Mouse (Mus musculus) gastrocnemius, postnatal 25 days (tissue): ENCODE measurements around the gene Lamc2. TPM values are rescaled to one million over a fixed set of nuclear protein-coding genes. Genes with fewer than 3 reads are reported as not detected.
A peak's percentile ranks its signal among the peaks of the same experiment; 100 is the strongest.

Experiments
- DNase-seq: peaks from one replicate; pipeline ENCODE4 v3.0.0; 2022
- total RNA-seq, 2 experiments: library from RNA; stranded (reverse); gene quantifications; 1 replicate in 1 of 2; 2 replicates in 1 of 2; pipeline ENCODE4 v1.2.3; 2021

The Lamc2 gene
- total RNA-seq, 2 experiments from 2014 or later: 5.0 to 6.1 TPM

- no peak for DNase-seq
Measured at GRCm38 (mm10) chr1:153127622-153128021, 58.6 kb downstream of the Lamc2 start.

GRCm38 (mm10) chr1:153126491-153127381 is 59.5 kb downstream of the Lamc2 start:
- DNase-seq: peak; percentile 78

- DNase-seq: no peak
Measured at GRCm38 (mm10) chr1:153125287-153126275, 60.7 kb downstream of the Lamc2 start.

- DNase-seq: no peak
Measured at GRCm38 (mm10) chr1:153124502-153124901, 61.7 kb downstream of the Lamc2 start.

- DNase-seq: peak; percentile 41
Measured at GRCm38 (mm10) chr1:153122764-153123163, 63.5 kb downstream of the Lamc2 start.

GRCm38 (mm10) chr1:153121320-153121719 is 64.9 kb downstream of the Lamc2 start:
- DNase-seq: no peak

GRCm38 (mm10) chr1:153120544-153120943 is 65.7 kb downstream of the Lamc2 start:
- no peak for DNase-seq

GRCm38 (mm10) chr1:153115315-153115714 is 70.9 kb downstream of the Lamc2 start:
- DNase-seq: no peak

GRCm38 (mm10) chr1:153111596-153111995 is 74.7 kb downstream of the Lamc2 start:
- DNase-seq: no peak

GRCm38 (mm10) chr1:153109836-153110235 is 76.4 kb downstream of the Lamc2 start:
- DNase-seq: no peak

- DNase-seq: no peak
Measured at GRCm38 (mm10) chr1:153109346-153109745, 76.9 kb downstream of the Lamc2 start.

- DNase-seq: no peak
Measured at GRCm38 (mm10) chr1:153107866-153108265, 78.4 kb downstream of the Lamc2 start.

GRCm38 (mm10) chr1:153104804-153105203 is 81.4 kb downstream of the Lamc2 start:
- no peak for DNase-seq

- DNase-seq: no peak
Measured at GRCm38 (mm10) chr1:153103186-153103554, 83.1 kb downstream of the Lamc2 start.

GRCm38 (mm10) chr1:153102296-153103185 is 83.7 kb downstream of the Lamc2 start:
- no peak for DNase-seq

- no peak for DNase-seq
Measured at GRCm38 (mm10) chr1:153101327-153101880, 84.8 kb downstream of the Lamc2 start.

GRCm38 (mm10) chr1:153100912-153101311 is 85.3 kb downstream of the Lamc2 start:
- DNase-seq: no peak

GRCm38 (mm10) chr1:153098586-153098985 is 87.7 kb downstream of the Lamc2 start:
- DNase-seq: no peak

GRCm38 (mm10) chr1:153097017-153097675 is 89.1 kb downstream of the Lamc2 start:
- DNase-seq: no peak

- no peak for DNase-seq
Measured at GRCm38 (mm10) chr1:153095826-153096727, 90.2 kb downstream of the Lamc2 start.
